Mouse (Mus musculus): Measurements from ENCODE around the gene 4933407L21Rik.
A peak's percentile ranks its signal among the peaks of the same experiment; 100 is the strongest.

Gene 4933407L21Rik

DNA sequence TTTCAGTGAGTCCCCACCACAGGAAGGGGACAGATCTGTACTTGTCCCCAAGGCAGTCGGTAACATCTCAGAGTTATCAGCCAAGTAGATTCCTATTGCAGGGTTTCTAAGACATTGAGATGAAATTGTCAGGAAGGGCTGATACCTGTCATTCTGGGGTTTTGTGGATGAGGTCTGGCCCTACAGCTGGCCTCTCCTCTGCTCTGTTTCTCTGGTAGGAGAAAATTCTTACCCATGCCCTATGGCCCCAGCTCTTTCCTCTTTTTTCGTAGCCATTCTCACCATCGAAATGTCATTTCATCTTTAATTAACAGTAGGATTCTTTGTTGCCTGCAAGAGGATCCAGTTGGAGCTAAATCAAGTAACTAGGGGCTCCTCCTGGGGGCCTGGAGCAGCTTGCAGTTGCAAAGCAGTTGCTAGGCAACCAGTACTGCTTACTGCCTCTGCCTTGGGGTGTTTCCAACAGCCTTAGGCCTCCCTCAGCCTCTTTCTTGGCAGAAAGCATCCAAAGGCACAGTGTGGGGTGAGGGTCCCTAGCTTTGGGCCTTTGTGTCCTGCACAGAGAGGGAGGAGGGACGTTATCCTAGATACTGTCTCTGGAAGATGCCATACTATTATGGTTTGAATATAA, at the start of gene 4933407L21Rik:
Gene 4933407L21Rik (plus strand): TSS at position 427 of the 631 bp plus-strand sequence.
- DNase-seq (ENCODE audit: low read depth), result no peak

DNA sequence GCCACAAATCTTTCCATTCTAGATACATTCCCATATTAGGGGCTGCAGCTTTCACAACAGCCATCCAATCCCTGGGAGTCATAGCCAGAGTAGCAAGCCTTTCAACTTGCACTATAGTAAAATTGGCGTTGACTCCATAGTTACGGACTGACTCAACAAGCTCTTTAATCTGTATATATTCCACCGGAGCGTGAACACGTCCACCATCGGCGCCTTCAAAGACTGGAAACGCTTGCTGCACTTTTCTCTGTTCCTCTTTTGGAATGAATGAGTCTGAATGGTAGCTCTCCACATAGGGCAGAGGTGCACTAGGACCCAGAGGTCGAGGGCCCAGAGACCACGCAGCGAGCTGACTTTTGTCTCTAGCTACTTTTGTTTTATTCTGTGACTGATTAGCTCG, 46.3 kb upstream of the 4933407L21Rik start:
- no peak for DNase-seq (ENCODE audit: low read depth)

DNA sequence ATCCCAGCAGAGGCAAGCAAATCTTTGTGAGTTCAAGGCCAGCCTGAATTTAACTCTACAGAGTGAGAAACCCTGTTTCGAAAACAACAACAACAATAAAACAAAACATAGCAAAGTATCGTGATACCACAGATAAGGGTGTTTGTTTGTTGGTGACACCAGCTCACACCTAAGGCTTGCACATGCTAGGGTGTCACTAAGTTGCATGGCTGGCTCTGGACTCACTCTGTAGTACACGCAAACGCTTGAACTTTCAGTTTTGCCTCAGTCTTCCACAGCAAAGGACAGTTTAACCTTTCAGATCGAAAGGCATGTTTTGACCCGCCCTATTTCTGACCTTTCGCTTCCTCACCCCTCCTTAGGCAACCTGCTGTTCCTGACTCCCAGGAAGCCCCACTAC, 41.1 kb upstream of the 4933407L21Rik start:
- DNase-seq (ENCODE audit: low read depth), result peak; percentile 68

DNA sequence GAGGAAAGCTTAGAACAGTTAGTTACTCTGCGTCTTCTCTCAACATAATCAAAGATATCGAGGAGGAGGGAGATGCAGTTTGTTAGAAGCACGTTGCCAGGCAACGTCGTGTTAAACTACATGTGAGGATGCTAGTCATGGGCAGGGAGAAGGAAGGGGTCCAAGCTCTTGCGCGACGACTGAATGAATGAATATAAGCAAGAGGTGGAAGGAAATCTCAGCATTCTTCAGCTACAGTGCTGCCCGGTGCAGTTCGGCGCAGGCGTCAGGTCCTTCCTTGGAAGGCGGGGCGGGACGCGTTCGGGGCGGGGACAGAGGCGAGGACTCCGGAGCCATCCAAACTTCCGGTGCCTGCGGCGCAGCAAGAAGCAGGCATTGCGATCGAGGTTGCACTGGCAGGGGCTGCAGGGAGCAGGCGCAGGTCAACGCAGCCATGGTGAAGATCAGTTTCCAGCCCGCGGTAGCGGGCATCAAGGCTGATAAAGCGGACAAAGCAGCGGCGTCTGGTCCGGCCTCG, 34.0 kb upstream of the 4933407L21Rik start, which contains the start of gene Itm2c:
Gene Itm2c (plus strand): TSS at position 51 of the 517 bp plus-strand sequence.
- peak; percentile 93 for DNase-seq (ENCODE audit: low read depth)

DNA sequence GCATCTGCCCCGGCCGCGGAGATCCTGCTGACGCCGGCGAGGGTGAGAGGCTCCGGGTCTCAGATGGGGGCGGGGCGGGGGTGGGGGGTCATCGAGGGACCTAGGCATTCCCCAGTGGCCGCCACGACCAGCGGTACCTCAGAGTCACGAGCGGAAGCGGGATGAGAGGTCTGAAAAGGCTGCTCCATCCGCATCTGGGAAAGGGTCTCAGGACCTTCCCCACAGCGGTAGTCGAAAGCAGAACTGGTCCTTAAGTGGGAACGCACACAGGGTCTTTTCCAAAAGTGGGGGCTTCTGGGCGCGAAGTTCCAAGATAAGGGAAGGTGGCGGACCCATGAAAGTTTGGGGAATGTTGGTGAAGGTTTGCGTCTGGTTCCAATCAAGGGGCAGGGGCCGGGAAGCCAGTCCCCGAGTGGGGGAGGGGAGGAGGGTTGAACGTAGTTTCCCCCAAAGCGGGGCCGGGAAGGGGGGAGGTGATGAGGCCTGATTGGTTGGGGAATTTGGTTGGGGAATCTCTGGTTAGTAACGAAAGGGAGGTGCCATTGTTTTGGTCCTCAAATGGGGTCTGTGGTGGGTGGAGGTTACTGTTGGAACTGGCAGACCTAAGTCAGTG, 33.4 kb upstream of the 4933407L21Rik start:
- no peak for DNase-seq (ENCODE audit: low read depth)

DNA sequence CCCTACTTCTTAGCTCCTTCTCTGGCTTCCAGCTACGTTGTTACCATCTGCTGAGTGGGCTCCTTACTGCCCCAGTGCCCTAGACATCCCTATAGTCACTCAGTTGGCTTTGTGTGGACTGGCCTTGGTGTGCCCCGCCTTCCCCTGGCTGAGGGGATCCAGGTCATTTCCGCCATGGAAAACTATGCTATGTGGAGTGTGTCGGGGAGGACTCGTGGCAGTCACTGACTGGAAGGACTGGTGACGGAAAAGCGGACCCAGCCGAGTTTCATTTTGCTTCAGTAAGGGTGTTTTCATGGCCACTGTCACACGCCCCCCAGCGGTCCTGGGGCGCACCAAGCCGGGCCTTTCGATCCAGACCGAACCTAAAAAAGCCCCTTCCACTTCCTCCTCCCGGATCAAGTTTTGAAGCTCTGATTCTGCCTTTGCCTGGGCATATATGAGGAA, 32.9 kb upstream of the 4933407L21Rik start:
- DNase-seq (ENCODE audit: low read depth), result peak; percentile 93

DNA sequence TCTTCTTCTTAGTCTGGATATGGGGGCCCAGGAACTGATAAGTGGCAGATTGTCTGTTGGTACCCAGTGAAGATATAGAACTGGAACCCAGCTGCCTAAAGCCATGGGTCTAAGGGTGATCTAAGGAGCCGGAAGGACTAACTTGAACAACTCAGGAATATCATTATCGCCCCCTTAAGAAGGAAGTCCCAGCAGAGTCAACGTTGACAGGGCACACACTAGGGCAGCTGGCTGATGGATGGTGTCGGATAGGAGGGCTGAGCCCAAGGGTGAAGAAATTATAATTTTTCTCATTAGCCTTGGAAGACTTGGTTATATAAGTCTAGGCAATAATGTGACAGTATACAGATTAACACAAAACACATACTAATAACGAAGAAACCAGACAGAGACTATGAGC, 32.2 kb upstream of the 4933407L21Rik start:
- DNase-seq (ENCODE audit: low read depth), result no peak

DNA sequence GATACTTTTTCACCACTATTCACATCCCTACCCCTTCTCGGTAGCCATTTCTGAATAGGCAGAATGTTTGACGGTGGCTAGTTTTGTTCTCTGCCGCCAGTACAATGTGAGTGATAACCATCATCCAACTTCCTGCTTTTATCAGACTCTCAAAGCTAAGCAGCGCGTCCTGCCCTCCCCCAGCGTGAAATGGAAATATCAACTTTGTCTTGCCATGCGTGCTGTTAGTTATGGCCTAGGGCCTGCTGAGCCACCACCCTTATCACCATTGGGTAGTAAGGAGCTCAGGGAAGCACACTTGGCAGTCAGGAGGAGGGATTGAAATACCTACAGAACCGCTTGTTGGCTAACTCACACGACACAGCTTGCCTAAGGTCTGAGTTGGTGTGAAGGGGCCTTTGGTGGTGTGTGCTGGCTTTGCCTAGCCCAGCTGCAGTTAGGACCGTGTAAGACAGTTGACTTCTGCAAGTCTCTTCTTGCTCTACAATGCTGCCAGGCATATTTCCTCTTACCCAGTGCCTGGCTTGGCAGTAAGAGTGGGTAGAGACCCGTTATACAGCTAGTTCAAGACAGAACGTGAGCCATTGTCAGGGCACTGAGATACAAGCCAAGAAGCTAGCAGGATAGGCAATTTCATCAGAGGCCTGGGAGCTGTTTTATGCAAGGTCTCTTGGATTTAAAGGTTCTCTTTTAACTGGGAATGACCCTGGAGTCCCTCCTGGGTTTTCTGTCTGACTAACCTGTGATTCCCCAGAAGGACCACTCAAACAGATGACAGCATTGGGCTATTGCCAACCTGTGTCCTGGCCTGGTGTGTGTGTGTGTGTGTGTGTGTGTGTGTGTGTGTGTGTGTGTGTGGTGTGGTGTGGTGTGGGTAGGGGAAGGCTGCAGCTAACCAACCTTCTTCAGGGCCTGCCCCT, 31.2 kb upstream of the 4933407L21Rik start:
- peak; percentile 87 for DNase-seq (ENCODE audit: low read depth)

DNA sequence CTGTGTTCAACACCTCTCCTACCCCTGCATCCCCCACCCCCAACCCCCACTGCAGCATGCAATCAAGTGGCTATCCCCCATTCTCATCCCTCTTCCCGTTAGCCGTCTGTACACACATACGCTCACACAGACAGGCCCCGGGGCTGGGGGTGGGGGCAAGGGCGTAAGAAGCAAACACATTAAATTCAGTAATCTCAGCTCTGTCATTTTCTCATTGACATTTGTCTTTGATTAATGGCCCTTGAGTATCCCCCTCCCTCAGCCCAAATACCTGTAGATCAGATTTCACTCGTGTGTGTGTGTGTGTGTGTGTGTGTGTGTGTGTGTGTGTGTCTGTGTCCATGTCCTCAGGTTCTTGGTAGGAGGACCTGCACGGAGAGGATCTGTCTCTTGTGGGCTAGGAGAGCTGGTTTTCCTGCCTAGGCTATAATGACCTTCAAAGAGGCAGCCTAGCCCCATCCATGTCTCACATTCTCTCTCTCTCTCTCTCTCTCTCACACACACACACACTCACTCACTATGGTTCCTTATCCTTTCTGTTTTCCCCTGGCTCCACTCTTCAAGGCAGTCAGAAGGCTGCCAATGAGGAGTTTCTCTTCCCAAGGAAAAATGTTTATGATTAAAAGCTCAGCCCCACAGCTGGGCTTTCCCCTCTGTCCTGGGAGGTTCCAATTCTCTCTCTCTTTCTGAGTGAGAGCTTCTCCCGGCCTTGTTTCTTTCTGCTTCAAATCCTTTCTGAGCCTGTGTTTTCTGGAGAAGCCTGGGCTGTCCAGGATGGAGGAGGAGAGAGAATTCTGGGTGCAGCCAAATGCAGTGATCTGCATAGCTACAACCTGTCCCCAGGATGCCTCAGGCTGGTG, 30.2 kb upstream of the 4933407L21Rik start:
- no peak for DNase-seq (ENCODE audit: low read depth)

DNA sequence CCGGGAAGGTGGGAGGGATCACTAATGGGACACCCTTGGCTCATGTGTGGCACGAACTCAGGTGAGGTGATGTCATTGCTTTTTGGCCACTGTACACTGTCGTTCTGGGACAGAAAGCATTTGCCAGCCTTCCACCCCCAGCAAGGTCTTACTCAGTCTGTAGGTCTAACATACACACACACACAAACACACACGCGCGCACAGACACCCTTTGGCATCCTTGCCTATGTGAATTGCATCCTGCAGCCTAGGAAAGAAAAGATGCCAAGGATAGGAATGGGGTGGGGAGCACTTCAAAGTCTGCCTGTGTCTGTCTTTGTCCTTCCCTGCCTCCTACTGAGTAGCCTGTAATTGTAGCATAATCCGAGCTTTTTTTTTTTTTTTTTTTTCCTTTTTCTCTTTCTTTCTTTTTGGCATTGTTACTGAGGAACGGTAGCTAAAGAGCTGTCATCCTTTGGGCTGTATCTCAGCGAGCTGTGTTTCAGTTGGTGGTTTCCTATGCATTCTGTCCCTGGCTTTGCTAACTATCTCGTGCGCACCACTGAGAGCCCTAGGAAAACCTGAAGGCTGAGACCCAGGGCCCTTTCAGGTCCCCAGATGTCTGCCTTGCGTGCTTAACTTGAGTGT, 29.4 kb upstream of the 4933407L21Rik start:
- DNase-seq (ENCODE audit: low read depth), result no peak

DNA sequence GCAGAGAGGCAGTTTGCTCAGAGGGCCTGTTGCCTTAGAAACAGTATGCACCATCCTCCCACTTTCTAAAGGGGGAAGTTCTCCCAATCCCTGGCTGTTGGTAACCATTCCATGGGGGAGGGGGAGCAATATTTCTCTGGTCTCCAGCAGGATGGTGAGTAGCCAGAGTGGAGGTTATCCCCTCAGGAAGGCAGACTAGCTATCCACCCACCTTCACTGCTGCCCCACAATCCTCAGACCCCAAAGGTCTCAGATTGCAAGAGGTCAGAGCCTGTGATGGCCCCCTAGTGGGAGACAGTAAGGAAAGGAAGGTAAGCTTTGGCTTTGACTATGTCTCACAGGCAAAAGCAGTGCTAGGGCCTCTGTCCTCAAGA, 28.9 kb upstream of the 4933407L21Rik start:
- peak; percentile 33 for DNase-seq (ENCODE audit: low read depth)

DNA sequence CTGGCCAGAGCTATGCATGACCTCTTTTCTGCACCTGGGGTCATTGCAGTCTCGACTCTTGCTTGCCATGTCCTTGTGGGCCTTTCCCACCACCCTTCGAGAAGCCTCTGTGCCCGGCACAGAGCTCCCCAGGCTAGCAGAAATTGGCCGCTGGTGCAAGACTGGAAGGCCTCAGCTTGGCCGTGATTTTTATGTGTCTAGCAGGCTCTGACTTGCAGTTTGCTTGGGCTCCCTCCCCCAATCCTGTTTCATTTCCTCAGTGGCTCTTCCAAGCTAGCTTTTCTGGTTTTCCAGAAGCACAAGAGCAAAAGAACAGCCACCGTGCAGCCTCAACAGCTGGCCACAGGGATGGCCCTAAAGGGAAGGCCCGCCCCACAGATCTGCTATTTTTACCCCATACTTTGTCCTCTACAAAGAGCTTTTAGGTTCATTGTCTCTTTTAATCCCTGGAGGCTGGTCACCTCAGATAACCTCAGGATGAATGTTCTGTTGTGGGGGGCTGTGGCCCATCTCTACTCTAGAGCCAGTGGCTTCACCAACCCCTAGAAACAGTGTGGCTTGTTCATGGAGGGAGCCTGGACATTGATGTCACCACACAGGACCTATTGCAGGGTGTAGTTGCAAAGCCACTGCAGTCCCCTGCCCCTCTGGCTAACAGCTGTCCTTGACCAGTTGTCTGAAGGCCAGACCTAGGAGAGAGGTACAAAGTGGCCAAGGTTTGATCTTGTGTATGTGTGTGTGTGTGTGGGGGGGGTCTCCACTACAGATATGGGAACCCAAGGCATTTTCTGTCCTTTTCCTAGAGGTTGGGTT, 27.6 kb upstream of the 4933407L21Rik start:
- no peak for DNase-seq (ENCODE audit: low read depth)

DNA sequence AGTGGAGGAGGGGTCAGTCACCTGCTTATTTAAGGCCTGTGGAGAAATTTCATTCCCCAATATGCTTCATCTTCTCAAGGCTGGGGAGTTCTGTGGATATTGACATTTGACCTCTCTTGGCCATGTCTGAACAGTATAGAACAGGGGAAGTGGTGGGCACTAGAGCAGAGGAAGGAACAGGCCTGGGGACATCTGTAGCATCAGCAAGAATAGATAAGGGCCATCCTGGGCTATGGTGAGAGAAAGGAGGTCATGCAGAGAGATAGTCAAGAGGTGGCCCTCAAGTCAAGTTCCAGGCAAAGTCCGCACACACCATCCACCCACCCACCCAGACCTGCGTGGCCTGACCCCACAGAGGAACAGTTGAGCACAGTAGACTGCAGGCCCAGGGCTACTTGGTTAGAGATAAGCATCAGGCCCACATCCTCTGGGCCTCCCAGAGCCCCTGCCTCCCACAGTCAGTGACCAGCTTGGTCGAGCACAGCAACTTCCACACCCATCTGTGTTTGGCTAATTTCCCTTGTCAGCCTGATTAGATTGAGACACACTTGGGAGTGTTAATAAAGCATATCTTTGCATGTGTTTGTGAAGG, 26.7 kb upstream of the 4933407L21Rik start:
- DNase-seq (ENCODE audit: low read depth), result no peak

DNA sequence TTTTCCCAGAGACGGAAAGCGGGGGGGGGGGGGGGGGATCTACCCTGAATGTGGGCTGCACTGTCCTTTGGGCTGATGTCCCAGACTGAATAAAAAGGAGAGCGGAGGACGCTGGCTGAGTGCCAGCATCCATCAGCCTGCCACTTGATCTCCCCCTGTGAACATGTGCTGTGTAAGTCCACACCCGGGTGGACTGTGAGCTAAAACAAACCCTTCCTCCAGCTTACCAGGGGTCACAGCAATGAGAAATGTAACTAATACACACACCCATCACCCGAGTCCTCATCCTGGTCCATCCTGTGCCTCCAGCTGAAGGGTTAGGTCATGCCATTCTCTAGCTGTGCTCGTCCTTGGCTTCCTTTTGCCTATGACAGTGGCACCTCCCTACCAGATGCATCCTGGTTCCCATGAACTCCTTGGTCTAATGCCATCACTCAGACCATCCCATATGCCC, 26.1 kb upstream of the 4933407L21Rik start:
- no peak for DNase-seq (ENCODE audit: low read depth)

DNA sequence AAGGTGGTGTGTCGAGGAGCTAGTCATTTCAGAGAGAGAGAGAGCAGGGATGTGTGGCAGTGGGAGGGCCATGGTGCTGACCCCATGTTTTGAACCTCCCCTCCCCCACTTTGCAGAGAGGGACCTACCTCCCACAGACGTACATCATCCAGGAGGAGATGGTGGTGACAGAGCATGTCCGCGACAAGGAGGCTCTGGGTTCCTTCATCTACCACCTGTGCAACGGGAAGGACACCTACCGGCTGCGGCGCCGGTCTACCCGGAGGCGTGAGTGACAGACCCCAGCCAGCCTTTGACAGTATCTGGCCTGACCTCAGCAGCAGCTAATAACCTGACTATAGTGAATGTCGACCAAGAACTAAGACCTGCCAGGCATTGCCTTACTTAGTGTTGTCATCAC, 21.4 kb upstream of the 4933407L21Rik start:
- DNase-seq (ENCODE audit: low read depth), result no peak

DNA sequence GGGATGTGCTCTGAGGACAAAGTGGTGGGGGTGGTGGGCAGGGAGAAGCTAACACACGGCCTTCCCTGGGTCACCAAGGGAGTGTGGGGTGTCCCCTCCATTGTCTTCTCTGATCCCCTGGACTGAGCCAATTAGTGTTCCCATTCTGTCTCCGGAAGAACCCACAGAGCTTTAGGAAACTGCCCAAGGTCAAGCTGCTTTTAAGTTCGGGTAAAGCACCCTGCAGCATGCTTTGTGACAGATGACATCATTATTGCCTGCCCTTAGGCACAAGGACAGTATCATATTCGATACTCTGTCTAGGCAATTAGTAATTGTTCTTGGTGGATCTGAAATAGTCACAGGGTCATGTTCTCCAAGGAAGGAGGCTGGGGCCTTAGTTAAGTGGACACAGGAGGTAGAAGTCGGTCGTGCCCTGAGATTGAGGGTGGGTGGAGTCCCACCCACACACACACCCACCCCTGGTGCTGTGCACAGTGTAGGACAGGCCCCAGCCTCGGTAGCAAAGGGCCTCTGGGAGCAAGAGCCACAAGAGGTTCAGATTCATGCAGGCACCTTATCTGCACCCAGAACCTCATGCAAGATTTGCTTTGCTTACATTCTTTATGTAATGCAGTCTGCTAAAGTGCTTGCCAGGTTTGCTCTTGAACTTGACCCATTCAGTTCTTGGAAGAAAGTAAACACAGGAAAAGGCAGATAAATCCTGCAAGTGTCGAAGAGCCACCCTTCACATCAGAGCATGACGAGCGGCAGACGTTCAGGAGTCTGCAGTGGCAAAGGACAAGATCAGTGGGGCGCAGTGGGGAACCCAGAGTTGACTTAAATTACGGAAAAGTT, 19.3 kb upstream of the 4933407L21Rik start:
- no peak for DNase-seq (ENCODE audit: low read depth)

DNA sequence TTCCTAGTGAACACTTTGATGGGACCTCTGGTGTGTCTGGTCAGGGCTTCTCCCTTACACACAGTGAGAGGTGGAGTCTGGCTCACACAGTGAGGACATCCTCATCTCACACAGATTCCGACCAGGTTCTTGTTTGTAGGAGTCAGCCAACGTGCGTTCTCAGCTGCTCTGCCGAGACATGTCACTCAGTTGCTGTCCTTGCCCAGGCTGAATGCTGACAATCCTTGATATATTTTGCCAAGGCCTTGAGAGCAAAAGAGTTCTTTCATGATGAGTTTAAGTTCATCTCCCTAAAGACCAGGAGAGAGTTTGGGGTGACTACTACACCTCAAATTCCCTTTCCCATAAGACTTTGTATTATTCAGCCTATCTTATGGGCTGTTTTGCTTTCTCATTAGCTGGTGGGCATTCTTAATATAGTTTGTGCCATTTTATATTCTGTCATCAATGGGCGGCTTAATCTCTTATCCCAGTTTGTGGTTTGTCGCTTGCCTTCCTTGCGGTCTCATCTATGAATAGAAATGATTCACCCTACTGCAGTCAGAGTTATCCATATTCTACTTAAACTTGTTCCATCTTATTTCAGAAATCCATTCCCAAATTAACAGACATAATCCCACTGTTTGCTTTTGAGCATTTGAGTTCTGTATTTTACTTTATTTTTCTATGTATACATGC, 15.1 kb upstream of the 4933407L21Rik start:
- DNase-seq (ENCODE audit: low read depth), result no peak

DNA sequence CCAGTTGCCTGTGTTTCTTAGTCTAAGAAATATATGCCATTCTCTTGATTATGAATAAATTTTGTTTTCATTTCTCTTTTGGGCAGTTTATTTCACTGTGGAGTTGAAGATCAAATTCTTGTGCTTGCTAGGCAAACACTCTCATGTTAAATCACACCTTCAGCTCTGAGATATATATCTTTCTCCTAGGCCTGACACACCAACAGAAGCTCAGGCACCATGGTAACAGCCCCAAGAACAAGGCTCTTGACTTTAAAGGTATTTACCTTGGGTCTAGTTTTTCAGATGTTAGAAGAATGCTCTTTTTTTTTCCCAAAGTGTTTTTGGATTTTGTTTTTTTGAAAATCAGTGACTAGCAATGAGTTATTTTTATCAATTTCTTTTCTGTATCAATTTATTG, 12.4 kb upstream of the 4933407L21Rik start:
- no peak for DNase-seq (ENCODE audit: low read depth)
